Mouse (Mus musculus) limb, embryonic 15.5 days (tissue): ENCODE measurements at regions not wholly inside any gene's neighbourhood (a gene's known extent, or its start where the extent isn't known, plus 50 kb on each side); places are given as distances from the start of the nearest gene placed in this dataset.

Experiments
- ATAC-seq: fragments of 200-750 bp; cut with Nextera tagmentation; 2 replicates; pipeline ENCODE4 v1.8.0; 2017; ENCODE audit warnings: low read depth, moderate TSS enrichment; ENCODE audit not compliant: insufficient number of reproducible peaks, low FRiP score, low TSS enrichment
- H3K27ac ChIP-seq: fragments of 300-500 bp; sonication (generic); 2 replicates; pipeline ENCODE4 v1.5.1; 2015; ENCODE audit warnings: moderate library complexity, mild to moderate bottlenecking, inconsistent platforms
- H3K27me3 ChIP-seq: fragments of 300-500 bp; sonication (generic); 2 replicates; pipeline ENCODE4 v1.6.1; 2015; ENCODE audit warnings: inconsistent platforms
- H3K36me3 ChIP-seq: fragments of 300-500 bp; sonication (generic); 2 replicates; pipeline ENCODE4 v1.6.1; 2015; ENCODE audit warnings: inconsistent platforms
- H3K4me1 ChIP-seq: fragments of 300-500 bp; sonication (generic); 2 replicates; pipeline ENCODE4 v1.6.1; 2015; ENCODE audit warnings: inconsistent platforms
- H3K4me2 ChIP-seq: fragments of 300-500 bp; sonication (generic); 2 replicates; pipeline ENCODE4 v1.6.1; 2015; ENCODE audit warnings: mild to moderate bottlenecking, inconsistent platforms
- H3K4me3 ChIP-seq: fragments of 300-500 bp; sonication (generic); 2 replicates; pipeline ENCODE4 v1.5.1; 2015; ENCODE audit warnings: mild to moderate bottlenecking, inconsistent platforms
- H3K9ac ChIP-seq: fragments of 300-500 bp; sonication (generic); 2 replicates; pipeline ENCODE4 v1.6.1; 2015; ENCODE audit warnings: inconsistent platforms
- H3K9me3 ChIP-seq: fragments of 300-500 bp; sonication (generic); 2 replicates; pipeline ENCODE4 v1.6.1; 2016; ENCODE audit warnings: inconsistent platforms
- WGBS: fragments of 180-500 bp; shearing (Covaris S2); methylation state at CpG from one replicate; pipeline ENCODE4 v1.1.7; 2015; 5-methylcytosine and 5-hydroxymethylcytosine counted together

GRCm38 (mm10) chr9:93969691-93970284, 568.1 kb downstream of the 1190002N15Rik start:
- H3K4me2 ChIP-seq, result no peak overlapping the region
- H3K9me3 ChIP-seq, result no peaks in the 10 kb centered on the region
- H3K36me3 ChIP-seq, result no peaks in the 10 kb centered on the region
- no peaks in the 10 kb centered on the region for H3K27me3 ChIP-seq
- no peak for ATAC-seq
- WGBS, result 78% methylated on average over 6 of the region's 6 CpGs
- H3K9ac ChIP-seq, result no peak overlapping the region
- H3K4me1 ChIP-seq, result no peaks in the 10 kb centered on the region
- H3K27ac ChIP-seq, result no peak overlapping the region
- H3K4me3 ChIP-seq, result no peak overlapping the region

GRCm38 (mm10) chr9:93969118-93969517, 568.8 kb downstream of the 1190002N15Rik start:
- WGBS, result 81% methylated on average over 5 of the region's 5 CpGs

GRCm38 (mm10) chr9:93955235-93956040, 582.4 kb downstream of the 1190002N15Rik start:
- H3K4me2 ChIP-seq, result no peak overlapping the region
- ATAC-seq, result no peak
- no peaks in the 10 kb centered on the region for H3K27me3 ChIP-seq
- no peaks in the 10 kb centered on the region for H3K4me1 ChIP-seq
- H3K27ac ChIP-seq, result no peak overlapping the region
- no peaks in the 10 kb centered on the region for H3K36me3 ChIP-seq
- H3K4me3 ChIP-seq, result no peak overlapping the region
- H3K9ac ChIP-seq, result no peak overlapping the region
- no peaks in the 10 kb centered on the region for H3K9me3 ChIP-seq

More at GRCm38 (mm10) chr9:93969118-93969517, 568.8 kb downstream of the 1190002N15Rik start:
- no peak overlapping the region for H3K4me3 ChIP-seq
- no peaks in the 10 kb centered on the region for H3K36me3 ChIP-seq
- ATAC-seq, result no peak
- H3K4me2 ChIP-seq, result no peak overlapping the region
- no peaks in the 10 kb centered on the region for H3K9me3 ChIP-seq
- no peak overlapping the region for H3K9ac ChIP-seq
- H3K27ac ChIP-seq, result no peak overlapping the region
- H3K4me1 ChIP-seq, result no peaks in the 10 kb centered on the region
- no peaks in the 10 kb centered on the region for H3K27me3 ChIP-seq

- ATAC-seq, result no peak
- Histone ChIP-seq H3K4me3 (no peak overlapping the region), H3K9me3 (no peaks in the 10 kb centered on the region), H3K4me2 (no peak overlapping the region), H3K27ac (no peak overlapping the region), H3K36me3 (no peaks in the 10 kb centered on the region), H3K9ac (no peak overlapping the region), H3K27me3 (no peaks in the 10 kb centered on the region), H3K4me1 (no peaks in the 10 kb centered on the region)
- WGBS, result 42% methylated on average over 1 of the region's 1 CpGs
These were observed 589.2 kb downstream of the 1190002N15Rik start for GRCm38 (mm10) chr9:93948671-93949070.

- no peak overlapping the region for H3K4me3 ChIP-seq
- ATAC-seq, result no peak
- H3K9me3 ChIP-seq, result no peaks in the 10 kb centered on the region
- H3K36me3 ChIP-seq, result no peaks in the 10 kb centered on the region
- no peaks in the 10 kb centered on the region for H3K27me3 ChIP-seq
- H3K9ac ChIP-seq, result no peak overlapping the region
- H3K4me1 ChIP-seq, result no peaks in the 10 kb centered on the region
- no peak overlapping the region for H3K27ac ChIP-seq
- no peak overlapping the region for H3K4me2 ChIP-seq
- 80% methylated on average over 1 of the region's 1 CpGs for WGBS
These were observed 590.8 kb downstream of the 1190002N15Rik start for GRCm38 (mm10) chr9:93947053-93947452.

GRCm38 (mm10) chr9:93940193-93940592, 597.7 kb downstream of the 1190002N15Rik start:
- Histone ChIP-seq H3K4me3 (no peak overlapping the region), H3K4me1 (no peaks in the 10 kb centered on the region), H3K27me3 (no peaks in the 10 kb centered on the region), H3K27ac (no peak overlapping the region), H3K36me3 (no peaks in the 10 kb centered on the region), H3K4me2 (no peak overlapping the region), H3K9ac (no peak overlapping the region), H3K9me3 (no peaks in the 10 kb centered on the region)
- WGBS, result 36% methylated on average over 3 of the region's 3 CpGs
- no peak for ATAC-seq

GRCm38 (mm10) chr9:93930684-93931083, 607.2 kb downstream of the 1190002N15Rik start:
- H3K36me3 ChIP-seq, result no peaks in the 10 kb centered on the region
- H3K4me2 ChIP-seq, result no peak overlapping the region
- H3K9me3 ChIP-seq, result no peaks in the 10 kb centered on the region
- no peaks in the 10 kb centered on the region for H3K27me3 ChIP-seq
- no peaks in the 10 kb centered on the region for H3K4me1 ChIP-seq
- H3K4me3 ChIP-seq, result no peak overlapping the region
- H3K27ac ChIP-seq, result no peak overlapping the region
- ATAC-seq, result no peak
- 36% methylated on average over 2 of the region's 2 CpGs for WGBS
- H3K9ac ChIP-seq, result no peak overlapping the region

GRCm38 (mm10) chr9:93889256-93889655, 648.6 kb downstream of the 1190002N15Rik start:
- Histone ChIP-seq H3K4me1 (no peaks in the 10 kb centered on the region), H3K4me2 (no peak overlapping the region), H3K27me3 (no peaks in the 10 kb centered on the region), H3K36me3 (no peaks in the 10 kb centered on the region), H3K9ac (no peak overlapping the region), H3K27ac (no peak overlapping the region), H3K9me3 (no peaks in the 10 kb centered on the region), H3K4me3 (no peak overlapping the region)
- 64% methylated on average over 1 of the region's 1 CpGs for WGBS
- no peak for ATAC-seq

GRCm38 (mm10) chr9:93880112-93880511, 657.8 kb downstream of the 1190002N15Rik start:
- Histone ChIP-seq H3K9me3 (no peaks in the 10 kb centered on the region), H3K9ac (no peak overlapping the region), H3K4me2 (no peak overlapping the region), H3K27me3 (no peaks in the 10 kb centered on the region), H3K4me1 (no peaks in the 10 kb centered on the region), H3K4me3 (no peak overlapping the region), H3K36me3 (no peaks in the 10 kb centered on the region), H3K27ac (no peak overlapping the region)
- ATAC-seq, result no peak
- WGBS, result 28% methylated on average over 2 of the region's 2 CpGs

- Histone ChIP-seq H3K27ac (no peak overlapping the region), H3K9ac (no peak overlapping the region), H3K27me3 (no peaks in the 10 kb centered on the region), H3K4me1 (no peaks in the 10 kb centered on the region), H3K4me3 (no peak overlapping the region), H3K9me3 (no peaks in the 10 kb centered on the region), H3K36me3 (no peaks in the 10 kb centered on the region), H3K4me2 (no peak overlapping the region)
- ATAC-seq, result no peak
- WGBS, result 59% methylated on average over 2 of the region's 2 CpGs
These were observed 658.3 kb downstream of the 1190002N15Rik start for GRCm38 (mm10) chr9:93879572-93879971.

GRCm38 (mm10) chr9:93870778-93871177, 667.1 kb downstream of the 1190002N15Rik start:
- WGBS, result 73% methylated on average over 7 of the region's 7 CpGs
- H3K36me3 ChIP-seq, result no peaks in the 10 kb centered on the region
- H3K4me2 ChIP-seq, result no peak overlapping the region
- H3K27ac ChIP-seq, result no peak overlapping the region
- H3K9ac ChIP-seq, result no peak overlapping the region
- ATAC-seq, result no peak
- no peaks in the 10 kb centered on the region for H3K9me3 ChIP-seq
- H3K4me1 ChIP-seq, result no peaks in the 10 kb centered on the region
- H3K27me3 ChIP-seq, result no peaks in the 10 kb centered on the region
- H3K4me3 ChIP-seq, result no peak overlapping the region

GRCm38 (mm10) chr9:93857937-93858336, 679.9 kb downstream of the 1190002N15Rik start:
- no peaks in the 10 kb centered on the region for H3K27me3 ChIP-seq
- H3K27ac ChIP-seq, result no peak overlapping the region
- no peaks in the 10 kb centered on the region for H3K9me3 ChIP-seq
- no peak overlapping the region for H3K4me3 ChIP-seq
- WGBS, result 76% methylated on average over 2 of the region's 2 CpGs
- H3K36me3 ChIP-seq, result no peaks in the 10 kb centered on the region
- no peak overlapping the region for H3K9ac ChIP-seq
- H3K4me1 ChIP-seq, result no peaks in the 10 kb centered on the region
- ATAC-seq, result no peak
- no peak overlapping the region for H3K4me2 ChIP-seq
